Mouse (Mus musculus): ENCODE measurements around the gene Rsph1. TPM values are rescaled to one million over a fixed set of nuclear protein-coding genes. Genes with fewer than 3 reads are reported as not detected.
A peak's percentile ranks its signal among the peaks of the same experiment; 100 is the strongest.

Gene Rsph1
- total and polyA plus RNA-seq, 3 experiments: not detected

DNA sequence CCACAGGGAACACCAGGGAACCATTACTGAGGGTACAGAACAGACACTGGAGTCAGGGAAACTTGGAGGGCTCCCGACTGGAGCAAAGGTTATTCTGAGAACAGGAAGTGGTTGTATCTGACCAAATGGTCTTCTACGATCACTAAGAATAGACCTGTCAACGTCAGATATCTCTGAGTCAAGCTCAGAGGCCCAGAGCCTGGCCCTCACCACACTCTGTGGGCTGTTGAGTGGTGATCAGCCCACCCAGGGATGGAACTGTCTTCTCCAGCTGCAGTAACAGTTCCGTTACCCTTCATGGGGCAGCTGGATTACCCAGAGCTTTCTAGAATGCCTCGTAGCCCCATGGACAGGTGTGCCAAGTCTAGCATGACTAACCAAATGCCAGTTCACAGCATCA, 31.9 kb downstream of the Rsph1 start:
- Histone ChIP-seq H3K4me2 (ENCODE audit: insufficient read depth, low read depth, poor library complexity, severe bottlenecking) (0 out of 2 replicates have a peak overlapping the region, but pooled peaks have one; percentile 9), H3K27me3 (replicated peaks) (peaks cover 16% of the 10 kb centered on the region), H3K36me3 (replicated peaks in 1 of 2; ENCODE audit: control insufficient read depth in 1 of 2, insufficient read depth in 1 of 2, low read length in 1 of 2) (no peaks in the 10 kb centered on the region), H3K79me2 (replicated peaks; ENCODE audit: control insufficient read depth, extremely low read depth, insufficient read depth, poor library complexity, severe bottlenecking) (no peaks in the 10 kb centered on the region), H3K4me3 (replicated peaks in 1 of 3; ENCODE audit: low read depth in 2 of 3, low read length in 2 of 3, poor library complexity in 1 of 3) (no peak overlapping the region), H3K4me1 (ENCODE audit: control insufficient read depth in 1 of 2, insufficient read depth in 2 of 2) (peaks cover 6 to 15% of the 10 kb centered on the region in 2 experiments), H3K27ac (ENCODE audit: insufficient read depth, low read depth) (no peak overlapping the region), H3K9ac (ENCODE audit: insufficient read depth, low read depth) (no peak overlapping the region), H3K9me3 (replicated peaks; ENCODE audit: low read length) (peaks cover 12% of the 10 kb centered on the region)
- dilution Hi-C loops (cut with MboI; ENCODE audit: extremely low pct_ligation_motif_present, extremely low pct_unique_long_range_greater_than_20kb, low sequenced_read_pairs) (no loop called here), in situ Hi-C loops (cut with MboI; ENCODE audit: low pct_ligation_motif_present, low pct_unique_long_range_greater_than_20kb, low sequenced_read_pairs) (loop anchor here (25.0 kb wide), 1 partner anchor 233 kb away; no protein-coding TSS in a partner anchor)
- peak; percentile 77 for DNase-seq (ENCODE audit: extremely low read depth)
- no peak for TF ChIP-seq NRF1 (IDR thresholded peaks at IDR 0.05; ENCODE audit: low read depth, low read length)
- no peak for TF ChIP-seq GABPA (IDR thresholded peaks at IDR 0.05; ENCODE audit: insufficient replicate concordance, low read depth, low read length)
- TF ChIP-seq SIN3A (IDR thresholded peaks at IDR 0.05; ENCODE audit: low read length): no peak
- TF ChIP-seq MXI1 (IDR thresholded peaks at IDR 0.05; ENCODE audit: low read depth, low read length): no peak
- TF ChIP-seq BHLHE40 (IDR thresholded peaks at IDR 0.05; ENCODE audit: low read depth, low read length): 0 out of 2 replicates have a peak, but pooled peaks have one; percentile 51
- 0 out of 2 replicates have a peak, but pooled peaks have one; percentile 21 for TF ChIP-seq MYC (IDR thresholded peaks at IDR 0.05; ENCODE audit: low read depth, low read length)
- no peak for TF ChIP-seq CHD1 (IDR thresholded peaks at IDR 0.05; ENCODE audit: low read depth, low read length)
- TF ChIP-seq ELF1 (IDR thresholded peaks at IDR 0.05; ENCODE audit: low read depth, low read length): 0 out of 2 replicates have a peak, but pooled peaks have one; percentile 11
- no peak for TF ChIP-seq ZMIZ1 (IDR thresholded peaks at IDR 0.05; ENCODE audit: low read depth, low read length)
- no peak for TF ChIP-seq KAT2A (IDR thresholded peaks at IDR 0.05; ENCODE audit: insufficient replicate concordance, low read length)
- 0 out of 2 replicates have a peak, but pooled peaks have one; percentile 34 for TF ChIP-seq MAX (IDR thresholded peaks at IDR 0.05; ENCODE audit: low read length)
- TF ChIP-seq SMC3 (IDR thresholded peaks at IDR 0.05; ENCODE audit: low read depth, low read length): no peak
- TF ChIP-seq CTCF (conservative IDR thresholded peaks at IDR 0.05 in 1 of 2, IDR thresholded peaks at IDR 0.05 in 1 of 2; ENCODE audit: low read depth in 2 of 2, low read length in 2 of 2): no peak
- TF ChIP-seq USF2 (conservative IDR thresholded peaks at IDR 0.05; ENCODE audit: low read depth, low read length): no peak
- TF ChIP-seq POLR2AphosphoS2 (IDR thresholded peaks at IDR 0.05; ENCODE audit: low read depth, low read length): no peak
- no peak for TF ChIP-seq UBTF (IDR thresholded peaks at IDR 0.05; ENCODE audit: low read depth, low read length)
- TF ChIP-seq ETS1 (conservative IDR thresholded peaks at IDR 0.05; ENCODE audit: low read depth, low read length): peak; percentile 80
- peak; percentile 82 for TF ChIP-seq MEF2A (IDR thresholded peaks at IDR 0.05; ENCODE audit: borderline replicate concordance, low read depth, low read length)
- peak; percentile 73 for TF ChIP-seq EP300 (IDR thresholded peaks at IDR 0.05; ENCODE audit: low read length)
- no peak for TF ChIP-seq ZC3H11A (IDR thresholded peaks at IDR 0.05; ENCODE audit: low read depth, low read length)
- peak; percentile 43 for TF ChIP-seq IRF4 (IDR thresholded peaks at IDR 0.05; ENCODE audit: low read depth, low read length)
- peak; percentile 77 for TF ChIP-seq TCF12 (IDR thresholded peaks at IDR 0.05; ENCODE audit: low read depth, low read length)
- 0 out of 2 replicates have a peak, but pooled peaks have one; percentile 61 for TF ChIP-seq MAZ (IDR thresholded peaks at IDR 0.05; ENCODE audit: low read depth, low read length)
- TF ChIP-seq USF1 (IDR thresholded peaks at IDR 0.05; ENCODE audit: low read depth, low read length): no peak
- TF ChIP-seq ZNF384 (IDR thresholded peaks at IDR 0.05; ENCODE audit: low read depth, low read length): no peak
- TF ChIP-seq TBP (conservative IDR thresholded peaks at IDR 0.05; ENCODE audit: low read depth, low read length): no peak
- TF ChIP-seq MAFK (IDR thresholded peaks at IDR 0.05; ENCODE audit: insufficient replicate concordance, low read length): 0 out of 2 replicates have a peak, but pooled peaks have one; percentile 34
- TF ChIP-seq CHD2 (IDR thresholded peaks at IDR 0.05; ENCODE audit: low read length): 0 out of 2 replicates have a peak, but pooled peaks have one; percentile 11
- TF ChIP-seq NELFE (IDR thresholded peaks at IDR 0.05; ENCODE audit: low read depth, low read length): no peak
- no peak for TF ChIP-seq JUN (IDR thresholded peaks at IDR 0.05; ENCODE audit: insufficient read depth, low read depth, low read length)
- peak; percentile 58; the same call in 1 of the 2 replicates for TF ChIP-seq RCOR1 (conservative IDR thresholded peaks at IDR 0.05; ENCODE audit: low read depth, low read length)
